Mouse (Mus musculus) heart, postnatal 0 days (tissue): ENCODE measurements around the gene Gcn1l1.

Experiments used
- CTCF ChIP-seq: IDR thresholded peaks from 2 replicates; pipeline ENCODE4 v1.5.1; 2016; ENCODE audit warnings: antibody characterized with exemption, control low read depth, low read depth
- EP300 ChIP-seq: IDR thresholded peaks from 2 replicates; pipeline ENCODE4 v1.6.1; 2016; ENCODE audit warnings: antibody characterized with exemption, low read depth

- TF ChIP-seq EP300 (no peak), CTCF (no peak)
Observed at GRCm38 (mm10) chr5:115542635-115543384, 22.2 kb upstream of the Gcn1l1 start.
